Mouse (Mus musculus) Patski (cell line): ENCODE measurements around the gene Ccnd1. TPM values are rescaled to one million over a fixed set of nuclear protein-coding genes. Genes with fewer than 3 reads are reported as not detected.
A peak's percentile ranks its signal among the peaks of the same experiment; 100 is the strongest.
"Not testable (repeated sequence)": the region's sequence is repeated elsewhere in the genome, so short reads cannot be mapped to it uniquely, and the experiment has no call there.

Experiments
- ATAC-seq: fragments of 100-300 bp; one replicate; pipeline ENCODE4 v1.8.0; 2021
- CTCF ChIA-PET: fragments of 350-600 bp; sonication (Branson Sonifier 250); formaldehyde crosslinking; loops from one replicate; lab custom pipeline; 2022; ENCODE audit warnings: inconsistent platforms; lab: Charles Lee
- POLR2A ChIA-PET: fragments of 350-600 bp; sonication (Branson Sonifier 250); formaldehyde crosslinking; loops from one replicate; lab custom pipeline; 2022; ENCODE audit warnings: antibody characterized with exemption, inconsistent platforms; lab: Charles Lee
- DNase-seq: peaks from one replicate; pipeline ENCODE4 v3.0.0-alpha.2; 2011; ENCODE audit warnings: low read depth, low spot score
- H3K27me3 ChIP-seq: fragments of 371-371 bp; one replicate; pipeline ENCODE4 v1.5.1; 2021
- CTCF ChIP-seq: fragments of 100-300 bp; IDR thresholded peaks from one replicate; pipeline ENCODE4 v1.5.1; 2021
- in situ Hi-C: fragments of 300-500 bp; cut with MboI; formaldehyde crosslinking; loops from 3 replicates; pipeline ENCODE4 v1.11.1; 2018; ENCODE audit warnings: low pct_unique_long_range_greater_than_20kb, mixed read lengths
- polyA plus RNA-seq: library from polyadenylated mRNA; unstranded; gene quantifications from one replicate; pipeline ENCODE4 v1.2.3, GENCODE M21; 2021

Ccnd1 gene
- polyA plus RNA-seq, 1 experiment from 2014 or later, result 110 TPM

- in situ Hi-C loops, result no loop called here
- TF ChIP-seq CTCF, result no peak
- ChIA-PET POLR2A (interaction anchor here (0.7 to 1.2 kb wide), 2 partner anchors 11 to 14 kb away, joined by 4 to 5 read pairs; no protein-coding TSS in a partner anchor), CTCF (no interaction called here)
- ATAC-seq, result peak; percentile 73
- peak; percentile 77 for DNase-seq
- H3K27me3 ChIP-seq, result no peaks in the 10 kb centered on the region
Measured at GRCm38 (mm10) chr7:144914948-144915750, 24.6 kb downstream of the Ccnd1 start, which contains the start of gene LTO1. LTO1 (plus strand) TSS chr7:144915100.

- peak; percentile 72 for ATAC-seq
- no peak for TF ChIP-seq CTCF
- DNase-seq, result no peak
- ChIA-PET CTCF (no interaction called here), POLR2A (no interaction called here)
- H3K27me3 ChIP-seq, result no peaks in the 10 kb centered on the region
- in situ Hi-C loops, result no loop called here
Measured at GRCm38 (mm10) chr7:144914296-144914947, 25.3 kb downstream of the Ccnd1 start.

DNA sequence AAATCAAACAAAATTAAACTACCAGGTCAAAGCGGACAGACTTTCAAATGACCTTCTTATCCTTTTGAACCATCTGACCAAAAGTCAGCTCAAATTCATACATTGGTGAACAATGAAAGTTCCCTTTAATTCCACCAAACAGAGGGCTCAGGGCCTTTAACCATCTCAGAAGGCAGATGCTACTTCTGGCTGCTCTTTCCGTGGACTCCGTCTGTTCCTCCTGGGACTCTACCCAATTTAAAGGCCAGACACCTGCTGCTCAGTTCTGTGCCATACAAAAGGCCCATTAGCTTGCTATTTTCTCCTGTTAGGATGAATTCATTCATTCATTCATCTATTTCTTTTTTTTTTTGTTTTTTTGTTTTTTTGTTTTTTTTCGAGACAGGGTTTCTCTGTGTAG is 26.8 kb downstream of the Ccnd1 start:
- no peak for DNase-seq
- in situ Hi-C loops, result no loop called here
- no peaks in the 10 kb centered on the region for H3K27me3 ChIP-seq
- ChIA-PET CTCF (no interaction called here), POLR2A (no interaction called here)
- TF ChIP-seq CTCF, result no peak
- ATAC-seq, result no peak

GRCm38 (mm10) chr7:144911121-144911520 is 28.6 kb downstream of the Ccnd1 start:
- DNase-seq (no peak), ATAC-seq (no peak)
- no peak for TF ChIP-seq CTCF

DNA sequence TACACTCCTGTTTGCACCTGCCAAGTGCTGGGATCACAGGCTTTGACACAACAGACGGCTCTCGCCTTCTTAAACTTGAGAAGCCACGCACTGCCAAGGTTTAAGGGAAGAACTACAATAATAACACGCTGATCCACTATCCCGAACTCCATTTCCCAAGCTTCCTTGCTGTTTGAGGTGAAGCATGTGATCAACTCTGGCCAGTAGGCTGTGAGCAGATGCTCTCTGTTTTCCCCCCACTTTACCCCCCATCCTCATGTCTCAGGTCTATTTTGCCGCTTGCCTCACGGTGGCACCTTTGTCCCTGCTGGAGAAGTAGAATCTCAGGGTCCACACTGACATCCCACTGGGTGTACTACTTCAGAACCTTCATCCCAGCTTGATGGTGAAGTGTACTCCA is 31.0 kb downstream of the Ccnd1 start:
- DNase-seq (no peak), ATAC-seq (no peak)
- in situ Hi-C loops, result no loop called here
- no peak for TF ChIP-seq CTCF
- no peaks in the 10 kb centered on the region for H3K27me3 ChIP-seq
- ChIA-PET POLR2A (no interaction called here), CTCF (no interaction called here)

More at GRCm38 (mm10) chr7:144911121-144911520, 28.6 kb downstream of the Ccnd1 start:
- CTCF ChIA-PET, result no interaction called here
- no peaks in the 10 kb centered on the region for H3K27me3 ChIP-seq
- in situ Hi-C loops, result no loop called here
- POLR2A ChIA-PET, result no interaction called here

GRCm38 (mm10) chr7:144907793-144908192 is 31.9 kb downstream of the Ccnd1 start:
- DNase-seq, result no peak
- no peak for ATAC-seq
- in situ Hi-C loops, result no loop called here

DNA sequence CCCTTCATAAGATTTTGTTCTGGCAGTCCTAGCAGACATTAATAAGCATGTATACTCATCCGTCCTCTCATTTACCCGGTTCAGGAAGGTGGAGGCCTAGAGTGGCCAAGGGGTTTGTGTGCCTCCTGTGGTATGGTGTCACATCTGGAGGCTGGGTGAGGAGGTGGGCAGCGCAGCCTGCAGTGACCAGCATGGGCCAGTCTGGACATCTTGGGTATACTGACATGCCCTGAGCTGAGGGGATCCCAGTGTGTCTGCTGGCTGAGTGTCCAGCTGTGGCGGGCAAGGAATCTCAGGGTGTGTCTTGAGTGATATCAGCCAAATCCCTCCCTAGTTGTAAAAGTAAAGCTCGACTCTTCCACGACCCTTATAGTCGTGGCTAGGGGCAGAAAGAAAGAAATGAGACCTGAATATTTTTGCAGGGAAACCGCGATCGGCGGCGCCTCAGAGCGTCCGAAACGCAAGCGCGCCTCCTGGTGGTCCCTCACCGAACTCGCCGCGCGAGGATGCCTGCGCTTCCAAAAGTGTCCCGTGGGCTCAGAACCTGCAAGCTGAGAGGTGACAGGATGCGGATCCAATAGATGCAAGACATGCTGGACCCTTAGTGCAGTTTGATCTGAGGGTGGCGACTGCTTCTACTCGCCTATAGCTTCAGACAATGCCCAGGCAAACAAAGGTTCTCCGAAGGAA is 32.9 kb downstream of the Ccnd1 start:
- ChIA-PET POLR2A (no interaction called here), CTCF (interaction anchor here (1.3 to 1.8 kb wide), 3 partner anchors 8 to 323 kb away, joined by 4 to 7 read pairs (median 6); no protein-coding TSS in a partner anchor)
- in situ Hi-C loops, result no loop called here
- peak; percentile 97 for TF ChIP-seq CTCF
- H3K27me3 ChIP-seq, result no peaks in the 10 kb centered on the region
- DNase-seq (no peak), ATAC-seq (peak; percentile 37)

More at GRCm38 (mm10) chr7:144907793-144908192, 31.9 kb downstream of the Ccnd1 start:
- ChIA-PET POLR2A (no interaction called here), CTCF (interaction anchor here (1.3 to 1.8 kb wide), 3 partner anchors 9 to 324 kb away, joined by 4 to 7 read pairs (median 6); no protein-coding TSS in a partner anchor)
- no peaks in the 10 kb centered on the region for H3K27me3 ChIP-seq
- TF ChIP-seq CTCF, result peak; percentile 35

- peak; percentile 52 for TF ChIP-seq CTCF
- H3K27me3 ChIP-seq, POLR2A ChIA-PET, ATAC-seq, in situ Hi-C loops, CTCF ChIA-PET, DNase-seq: not testable (repeated sequence)
Measured at GRCm38 (mm10) chr7:144905514-144905913, 34.2 kb downstream of the Ccnd1 start.

- CTCF ChIA-PET, result interaction anchor here (0.8 to 1.7 kb wide), 3 partner anchors 95 to 311 kb away, joined by 3 to 4 read pairs (median 3); no protein-coding TSS in a partner anchor
- in situ Hi-C loops, result loop anchor here (5.0 kb wide), 2 partner anchors 116 to 316 kb away; partner anchors contain the start of gene Fadd
- peaks cover 41% of the 10 kb centered on the region for H3K27me3 ChIP-seq
- no peak for ATAC-seq
- POLR2A ChIA-PET, result no interaction called here
- no peak for DNase-seq
- no peak for TF ChIP-seq CTCF
Measured at GRCm38 (mm10) chr7:144898506-144898905, 41.2 kb downstream of the Ccnd1 start.
